Mouse (Mus musculus) limb, embryonic 12.5 days (tissue): ENCODE measurements around the gene Acaa1a. TPM values are rescaled to one million over a fixed set of nuclear protein-coding genes. Genes with fewer than 3 reads are reported as not detected.
"Not testable (repeated sequence)": the region's sequence is repeated elsewhere in the genome, so short reads cannot be mapped to it uniquely, and the experiment has no call there.

Experiments
- ATAC-seq: fragments of 200-750 bp; cut with Nextera tagmentation; 2 replicates; pipeline ENCODE4 v1.8.0; 2017; ENCODE audit warnings: low read depth, moderate TSS enrichment; ENCODE audit not compliant: insufficient number of reproducible peaks, insufficient read depth, low FRiP score, low TSS enrichment
- H3K27ac ChIP-seq: fragments of 300-500 bp; sonication (generic); 2 replicates; pipeline ENCODE4 v1.5.1; 2016; ENCODE audit warnings: mild to moderate bottlenecking, moderate library complexity
- H3K27me3 ChIP-seq: fragments of 300-500 bp; sonication (generic); 2 replicates; pipeline ENCODE4 v1.6.1; 2016; ENCODE audit warnings: mild to moderate bottlenecking, moderate library complexity
- H3K36me3 ChIP-seq: fragments of 300-500 bp; sonication (generic); 2 replicates; pipeline ENCODE4 v1.6.1; 2016; ENCODE audit warnings: mild to moderate bottlenecking, moderate library complexity
- H3K4me1 ChIP-seq: fragments of 300-500 bp; sonication (generic); replicated peaks from 2 replicates; pipeline ENCODE4 v1.6.1; 2016
- H3K4me2 ChIP-seq: fragments of 300-500 bp; sonication (generic); 2 replicates; pipeline ENCODE4 v1.6.1; 2016; ENCODE audit warnings: mild to moderate bottlenecking, moderate library complexity
- H3K4me3 ChIP-seq: fragments of 300-500 bp; sonication (generic); replicated peaks from 2 replicates; pipeline ENCODE4 v1.5.1; 2016; ENCODE audit warnings: mild to moderate bottlenecking
- H3K9ac ChIP-seq: fragments of 300-500 bp; sonication (generic); replicated peaks from 2 replicates; pipeline ENCODE4 v1.6.1; 2016; ENCODE audit warnings: mild to moderate bottlenecking, moderate library complexity
- H3K9me3 ChIP-seq: fragments of 300-500 bp; sonication (generic); 2 replicates; pipeline ENCODE4 v1.6.1; 2016; ENCODE audit warnings: mild to moderate bottlenecking, moderate library complexity
- WGBS: fragments of 180-500 bp; shearing (Covaris S2); methylation state at CpG from one replicate; pipeline ENCODE4 v1.1.7; 2016; 5-methylcytosine and 5-hydroxymethylcytosine counted together
- polyA plus RNA-seq: library from polyadenylated mRNA; unstranded; fragments of >200 nt; fragmentation: Nextera tagmentation; extraction: Ambion mirVana; gene quantifications from 2 replicates; pipeline ENCODE4 v1.2.1, GENCODE M21; 2016

Acaa1a gene
- polyA plus RNA-seq, 1 experiment from 2014 or later = 81.3 TPM

DNA sequence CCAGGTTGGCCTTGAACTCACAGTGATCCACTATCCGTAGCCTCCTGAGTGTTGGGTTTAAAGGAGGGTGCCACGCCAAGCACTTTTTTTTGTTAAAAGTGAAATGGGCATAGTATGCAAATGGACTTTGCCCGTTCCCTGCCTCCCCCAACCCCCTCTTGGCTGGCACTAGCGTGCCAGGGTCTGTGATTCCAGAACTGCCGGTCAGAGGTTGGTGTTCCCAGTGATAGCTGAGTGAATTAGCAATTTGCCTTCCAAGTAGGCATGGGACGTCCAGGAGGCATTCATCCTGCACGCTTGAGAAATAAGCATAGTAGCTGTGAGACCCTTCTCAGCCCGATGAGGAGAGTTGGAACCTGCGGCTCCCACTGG is 18.6 kb downstream of the Acaa1a start:
- Histone ChIP-seq H3K4me3 (peak overlapping the region; percentile 75), H3K9me3 (no peaks in the 10 kb centered on the region), H3K9ac (peak overlapping the region; percentile 74), H3K36me3 (peaks cover 13% of the 10 kb centered on the region), H3K27me3 (no peaks in the 10 kb centered on the region), H3K4me1 (peaks cover 7% of the 10 kb centered on the region), H3K27ac (no peak overlapping the region), H3K4me2 (peak overlapping the region; percentile 90)
- 51% methylated on average over 9 of the region's 9 CpGs for WGBS
- ATAC-seq = no peak

DNA sequence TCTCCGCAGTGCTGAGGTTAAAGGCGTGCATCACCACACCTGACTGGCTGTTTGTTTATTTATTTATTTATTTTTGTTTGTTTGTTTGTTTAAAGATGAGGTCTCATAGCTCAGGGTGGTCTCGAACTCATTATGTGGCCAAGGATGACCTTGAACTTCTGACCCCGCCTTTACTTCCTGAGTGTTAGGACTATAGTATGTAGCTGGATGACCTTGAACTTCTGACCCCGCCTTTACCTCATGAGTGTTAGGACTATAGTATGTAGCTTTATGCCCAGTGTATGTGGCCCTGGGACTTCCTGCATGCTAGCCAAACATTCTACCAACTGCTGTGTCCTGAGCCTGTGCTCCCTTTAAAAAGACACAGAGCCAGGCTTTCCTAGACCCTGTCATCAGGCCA is 21.9 kb downstream of the Acaa1a start:
- no peak overlapping the region for H3K4me2 ChIP-seq
- no peak overlapping the region for H3K27ac ChIP-seq
- H3K4me3 ChIP-seq = no peak overlapping the region
- WGBS = 90% methylated on average over 5 of the region's 5 CpGs
- peaks cover 7% of the 10 kb centered on the region for H3K4me1 ChIP-seq
- no peaks in the 10 kb centered on the region for H3K9me3 ChIP-seq
- peaks cover 13% of the 10 kb centered on the region for H3K36me3 ChIP-seq
- no peak overlapping the region for H3K9ac ChIP-seq
- no peaks in the 10 kb centered on the region for H3K27me3 ChIP-seq
- ATAC-seq = no peak

DNA sequence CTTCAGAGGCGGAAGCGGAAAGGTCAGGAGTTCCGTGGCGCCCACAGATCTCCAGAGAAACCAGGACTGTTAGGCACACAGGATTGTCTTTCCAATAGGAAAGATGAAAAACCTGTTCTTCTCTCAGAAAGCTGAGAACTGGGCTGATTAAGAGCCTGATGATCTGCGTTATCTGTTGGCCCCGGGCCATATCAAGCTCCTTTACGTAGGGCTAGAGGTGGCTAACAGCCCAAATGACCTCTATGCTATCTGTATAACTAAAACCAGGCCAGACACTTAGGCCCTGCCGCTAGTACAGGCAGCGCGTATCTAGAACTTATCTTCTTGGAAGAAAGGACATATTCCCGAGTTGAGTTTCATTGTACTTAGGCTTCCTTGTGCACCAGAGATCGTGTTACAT is 23.8 kb downstream of the Acaa1a start:
- Histone ChIP-seq H3K4me1 (peaks cover 3% of the 10 kb centered on the region), H3K27ac (no peak overlapping the region), H3K4me2 (no peak overlapping the region), H3K36me3 (peaks cover 24% of the 10 kb centered on the region), H3K9me3 (no peaks in the 10 kb centered on the region), H3K27me3 (no peaks in the 10 kb centered on the region), H3K9ac (no peak overlapping the region), H3K4me3 (no peak overlapping the region)
- 84% methylated on average over 12 of the region's 12 CpGs for WGBS
- no peak for ATAC-seq

DNA sequence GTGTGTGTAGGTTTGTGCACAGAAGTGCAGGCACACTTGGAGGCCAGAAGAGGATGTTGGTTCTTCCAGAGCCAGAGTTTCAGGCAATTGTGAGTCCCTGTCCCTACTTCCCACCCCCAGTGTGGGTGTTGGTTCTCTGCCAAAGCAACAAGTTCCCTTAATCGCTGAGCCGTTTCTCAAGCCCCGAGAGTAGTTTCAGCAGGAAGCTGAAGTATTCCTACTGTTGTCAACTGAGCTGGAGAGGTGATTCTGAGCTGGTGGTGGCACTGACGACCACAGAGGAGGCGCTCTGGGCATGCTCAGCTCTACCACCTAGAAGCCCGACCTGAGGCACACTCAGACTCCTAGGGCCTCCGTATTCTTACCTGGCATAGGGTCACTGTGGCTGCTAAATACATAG is 25.8 kb downstream of the Acaa1a start, which contains the start of gene Slc22a14:
TSS of gene Slc22a14 (minus strand) at position 270 of the 400 bp plus-strand sequence.
- Histone ChIP-seq H3K27me3 (no peaks in the 10 kb centered on the region), H3K4me1 (no peaks in the 10 kb centered on the region), H3K9ac (no peak within 1 kb of the TSS), H3K27ac (no peak within 1 kb of the TSS), H3K4me2 (no peak within 1 kb of the TSS), H3K36me3 (peaks cover 37% of the 10 kb centered on the region; the same call in 1 of the 2 replicates), H3K4me3 (no peak within 1 kb of the TSS), H3K9me3 (no peaks in the 10 kb centered on the region)
- ATAC-seq = no peak
- WGBS = 82% methylated on average over 7 of the region's 7 CpGs

DNA sequence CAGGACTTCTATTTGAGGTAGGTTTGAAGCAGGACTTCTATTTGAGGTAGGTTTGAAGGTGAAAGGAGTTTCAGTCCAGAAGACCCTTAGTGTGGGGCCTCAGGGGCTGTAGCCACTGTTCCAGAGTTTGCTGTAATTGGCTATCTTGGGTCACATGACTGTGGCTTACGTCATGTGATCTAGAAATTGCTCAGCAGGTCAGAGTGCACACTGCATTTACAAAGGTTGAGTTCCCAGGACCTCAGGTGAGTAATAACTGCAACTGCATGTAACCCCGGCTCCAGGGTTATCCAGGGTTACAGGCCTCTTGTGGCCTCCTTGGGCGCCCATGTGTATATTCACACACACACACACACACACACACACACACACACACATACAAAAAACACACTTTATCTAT is 28.9 kb downstream of the Acaa1a start:
- H3K4me2 ChIP-seq = no peak overlapping the region
- H3K27ac ChIP-seq = no peak overlapping the region
- no peaks in the 10 kb centered on the region for H3K4me1 ChIP-seq
- H3K4me3 ChIP-seq = no peak overlapping the region
- no peak for ATAC-seq
- WGBS = 89% methylated on average over 3 of the region's 3 CpGs
- H3K9me3 ChIP-seq = no peaks in the 10 kb centered on the region
- peaks cover 24% of the 10 kb centered on the region; the same call in 1 of the 2 replicates for H3K36me3 ChIP-seq
- H3K9ac ChIP-seq = no peak overlapping the region
- H3K27me3 ChIP-seq = no peaks in the 10 kb centered on the region

DNA sequence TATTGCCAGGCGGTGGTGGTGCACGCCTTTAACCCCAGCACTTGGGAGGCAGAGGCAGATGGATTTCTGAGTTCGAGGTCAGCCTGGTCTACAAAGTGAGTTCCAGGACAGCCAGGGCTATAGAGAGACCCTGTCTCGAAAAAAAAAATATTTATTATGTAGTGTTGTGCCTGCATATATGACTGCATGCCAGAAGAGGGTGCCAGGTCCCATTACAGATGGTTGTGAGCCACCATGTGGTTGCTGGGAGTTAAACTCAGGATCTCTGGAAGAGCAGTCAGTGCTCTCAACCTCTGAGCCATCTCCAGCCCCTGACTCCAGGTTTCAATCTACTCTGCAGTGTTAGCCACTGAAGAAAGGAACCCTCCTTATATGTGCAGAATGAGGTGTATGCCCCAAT is 31.3 kb downstream of the Acaa1a start:
- 62% methylated on average over 4 of the region's 4 CpGs for WGBS
- not testable (repeated sequence) for H3K27me3 ChIP-seq, H3K4me2 ChIP-seq, ATAC-seq, H3K9me3 ChIP-seq, H3K27ac ChIP-seq, H3K4me3 ChIP-seq, H3K4me1 ChIP-seq, H3K9ac ChIP-seq
- H3K36me3 ChIP-seq = peaks cover 30% of the 10 kb centered on the region; the same call in 1 of the 2 replicates

DNA sequence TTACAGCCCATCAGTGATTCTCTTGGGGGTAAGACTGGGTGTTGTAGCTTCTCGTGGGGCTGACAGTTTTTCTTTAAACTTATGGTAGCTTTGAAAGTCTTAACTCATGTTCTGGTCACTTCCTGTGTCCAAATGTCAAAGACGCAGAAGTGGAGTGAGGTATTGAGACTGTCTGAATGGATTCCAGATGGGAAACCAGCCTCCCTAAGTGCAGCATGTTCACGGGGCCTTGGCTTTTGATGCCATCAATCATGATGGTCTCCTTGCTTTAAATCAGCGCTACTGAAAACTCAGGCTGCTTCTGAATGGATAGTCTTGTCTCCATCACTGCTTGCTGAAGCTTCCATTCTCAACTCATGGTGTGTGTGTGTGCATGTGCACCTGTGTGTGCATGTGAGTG is 31.8 kb downstream of the Acaa1a start:
- peaks cover 30% of the 10 kb centered on the region; the same call in 1 of the 2 replicates for H3K36me3 ChIP-seq
- WGBS = 22% methylated on average over 4 of the region's 4 CpGs
- H3K9me3 ChIP-seq = no peaks in the 10 kb centered on the region
- no peak overlapping the region for H3K9ac ChIP-seq
- H3K4me1 ChIP-seq = no peaks in the 10 kb centered on the region
- no peak overlapping the region for H3K27ac ChIP-seq
- ATAC-seq = no peak
- no peak overlapping the region for H3K4me3 ChIP-seq
- no peak overlapping the region for H3K4me2 ChIP-seq
- H3K27me3 ChIP-seq = no peaks in the 10 kb centered on the region

DNA sequence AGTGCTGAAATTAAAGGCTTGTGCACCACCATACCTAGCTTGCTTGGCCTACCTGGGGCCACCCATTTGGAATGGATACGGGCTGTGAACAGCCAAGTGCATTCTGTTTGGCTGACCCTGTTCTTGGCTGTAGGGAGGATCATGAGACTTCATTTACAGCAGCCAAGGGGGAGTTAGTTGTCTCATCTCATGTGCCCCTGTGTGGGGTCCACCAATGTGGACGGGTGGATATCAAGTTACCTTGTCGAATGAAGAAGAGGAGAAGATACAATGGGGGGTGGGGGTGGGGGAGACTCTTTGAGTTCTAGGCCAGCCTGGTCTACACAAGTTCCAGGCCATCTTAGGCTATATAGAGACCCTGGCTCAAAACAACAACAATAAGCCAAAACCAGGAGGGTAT is 35.5 kb downstream of the Acaa1a start:
- no peak overlapping the region for H3K4me2 ChIP-seq
- no peak for ATAC-seq
- no peaks in the 10 kb centered on the region for H3K9me3 ChIP-seq
- H3K27ac ChIP-seq = 0 out of 2 replicates have a peak overlapping the region, but pooled peaks have one; percentile 9
- no peak overlapping the region for H3K9ac ChIP-seq
- H3K27me3 ChIP-seq = no peaks in the 10 kb centered on the region
- peaks cover 13% of the 10 kb centered on the region for H3K36me3 ChIP-seq
- no peaks in the 10 kb centered on the region for H3K4me1 ChIP-seq
- no peak overlapping the region for H3K4me3 ChIP-seq
- WGBS = 71% methylated on average over 3 of the region's 3 CpGs

DNA sequence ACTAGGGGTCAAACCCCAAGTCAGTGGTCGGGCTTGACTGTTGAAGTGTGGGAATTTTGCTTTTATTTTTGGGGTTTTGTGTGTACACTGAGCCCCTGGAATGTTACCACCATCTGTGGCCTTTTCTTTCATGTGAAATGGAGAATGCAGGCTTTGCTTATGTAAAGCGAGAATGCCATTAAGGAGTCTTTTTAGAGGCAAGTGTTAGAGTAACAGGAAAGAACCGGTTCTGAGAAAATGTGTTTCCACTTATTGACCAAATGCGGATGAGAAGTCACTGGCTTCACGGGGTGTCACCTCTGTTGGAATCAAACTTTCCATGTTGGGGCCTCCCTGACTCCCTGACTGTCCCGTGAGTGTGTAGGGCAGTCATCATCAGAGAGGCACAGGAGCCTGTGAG is 36.1 kb downstream of the Acaa1a start:
- H3K4me2 ChIP-seq = no peak overlapping the region
- WGBS = 43% methylated on average over 6 of the region's 6 CpGs
- no peak for ATAC-seq
- H3K36me3 ChIP-seq = peaks cover 15% of the 10 kb centered on the region
- H3K4me1 ChIP-seq = no peaks in the 10 kb centered on the region
- no peaks in the 10 kb centered on the region for H3K27me3 ChIP-seq
- no peaks in the 10 kb centered on the region for H3K9me3 ChIP-seq
- no peak overlapping the region for H3K9ac ChIP-seq
- no peak overlapping the region for H3K4me3 ChIP-seq
- H3K27ac ChIP-seq = 0 out of 2 replicates have a peak overlapping the region, but pooled peaks have one; percentile 9

DNA sequence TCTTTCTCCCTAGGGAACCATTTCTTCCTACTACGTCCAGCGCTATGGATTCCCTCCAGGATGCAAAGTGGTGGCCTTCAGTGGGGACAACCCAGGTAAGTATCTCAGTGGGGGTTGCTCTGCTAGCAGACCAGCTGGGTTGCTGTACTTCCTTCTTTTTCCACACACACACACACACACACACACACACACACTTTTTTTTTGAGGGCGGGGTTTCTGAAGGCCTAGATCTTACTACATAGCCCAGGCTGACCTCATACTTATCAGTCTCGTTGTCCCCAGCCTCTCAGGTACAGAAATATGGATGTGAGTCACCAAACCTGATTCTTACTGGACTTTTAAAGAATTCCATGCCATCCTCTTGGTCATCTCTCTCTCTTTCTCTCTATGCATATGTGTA is 38.8 kb downstream of the Acaa1a start:
- WGBS = 91% methylated on average over 4 of the region's 4 CpGs

DNA sequence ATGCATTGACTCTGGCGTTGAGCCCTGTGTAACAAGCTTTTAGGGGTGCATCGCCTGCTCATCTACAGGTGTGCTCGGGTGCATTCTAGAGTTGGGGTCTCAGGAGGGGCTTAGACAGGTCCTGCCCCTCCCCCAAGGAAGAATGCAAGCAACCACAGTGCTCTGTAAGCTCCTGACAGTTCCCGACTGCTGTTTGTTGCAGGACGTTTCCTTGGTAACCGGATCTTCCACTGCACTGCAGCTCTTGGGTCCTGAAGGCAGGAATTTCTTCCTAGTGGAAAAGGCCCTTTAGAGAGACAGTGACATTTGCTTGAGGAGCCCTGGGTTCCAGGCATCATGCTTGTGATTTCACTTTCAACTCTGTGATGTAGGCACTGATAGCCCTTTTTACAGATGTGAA is 43.1 kb downstream of the Acaa1a start:
- H3K9me3 ChIP-seq = no peaks in the 10 kb centered on the region
- H3K4me3 ChIP-seq = no peak overlapping the region
- no peak overlapping the region for H3K27ac ChIP-seq
- 76% methylated on average over 6 of the region's 6 CpGs for whole genome bisulfite sequencing
- ATAC-seq = no peak
- H3K27me3 ChIP-seq = no peaks in the 10 kb centered on the region
- no peak overlapping the region for H3K9ac ChIP-seq
- H3K36me3 ChIP-seq = peaks cover 23% of the 10 kb centered on the region
- no peak overlapping the region for H3K4me2 ChIP-seq
- no peaks in the 10 kb centered on the region for H3K4me1 ChIP-seq

More for the DNA sequence above, 38.8 kb downstream of the Acaa1a start:
- H3K9me3 ChIP-seq = no peaks in the 10 kb centered on the region
- H3K4me2 ChIP-seq = no peak overlapping the region
- no peak overlapping the region for H3K9ac ChIP-seq
- H3K4me3 ChIP-seq = no peak overlapping the region
- ATAC-seq = no peak
- no peak overlapping the region for H3K27ac ChIP-seq
- no peaks in the 10 kb centered on the region for H3K4me1 ChIP-seq
- H3K36me3 ChIP-seq = peaks cover 24% of the 10 kb centered on the region
- no peaks in the 10 kb centered on the region for H3K27me3 ChIP-seq

DNA sequence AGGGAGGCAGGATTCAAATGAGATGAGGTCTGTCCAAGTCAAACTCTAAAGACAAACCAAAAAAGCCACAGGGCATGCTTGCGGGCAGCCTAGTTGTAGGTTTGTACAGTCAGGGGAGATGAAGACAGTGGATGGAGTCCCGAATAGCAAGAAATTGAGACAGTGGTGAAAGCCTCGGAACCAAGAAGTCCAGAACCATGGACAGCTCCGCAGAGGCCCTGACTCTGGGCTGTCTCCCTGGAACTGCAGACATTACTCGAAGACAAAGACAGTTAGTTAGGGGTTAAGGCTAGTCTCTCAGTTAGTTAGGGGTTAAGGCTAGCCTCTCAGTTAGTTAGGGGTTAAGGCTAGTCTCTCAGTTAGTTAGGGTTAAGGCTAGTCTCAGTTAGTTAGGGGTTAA is 49.5 kb downstream of the Acaa1a start:
- H3K9ac ChIP-seq = no peak overlapping the region
- H3K4me3 ChIP-seq = no peak overlapping the region
- H3K4me2 ChIP-seq = no peak overlapping the region
- 50% methylated on average over 5 of the region's 5 CpGs for WGBS
- H3K27me3 ChIP-seq = no peaks in the 10 kb centered on the region
- H3K4me1 ChIP-seq = no peaks in the 10 kb centered on the region
- no peak for ATAC-seq
- H3K27ac ChIP-seq = no peak overlapping the region
- H3K9me3 ChIP-seq = no peaks in the 10 kb centered on the region
- H3K36me3 ChIP-seq = peaks cover 17% of the 10 kb centered on the region
